Mouse (Mus musculus) lung, adult 18-20 months (tissue): ENCODE measurements around the gene Vrk1.

Source experiments
- DNase-seq, 2 experiments: peaks; one replicate each; pipeline ENCODE4 v3.0.0; 2022; ENCODE audit warnings: mixed read lengths in 2 of 2

Gene Vrk1

DNA sequence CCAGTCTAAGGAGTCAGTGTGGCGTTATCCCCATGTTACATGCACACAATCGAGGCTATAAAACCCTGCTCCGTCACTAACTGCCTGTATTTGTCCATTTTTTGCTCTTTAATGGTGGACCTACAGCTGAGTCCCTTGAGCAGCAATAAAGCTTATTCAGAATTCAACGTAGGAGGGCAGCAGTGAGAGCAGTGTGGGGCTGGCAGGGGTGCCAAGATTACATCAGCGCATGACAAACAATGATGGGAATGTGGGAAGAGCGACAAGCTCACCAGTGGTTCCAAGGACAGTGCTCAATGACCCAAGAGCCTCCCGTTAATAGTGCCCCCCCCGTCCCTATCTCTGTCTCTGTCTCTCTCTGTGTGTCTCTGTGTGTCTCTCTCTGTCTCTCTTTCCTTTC is 8.3 kb upstream of the Vrk1 start:
- DNase-seq: no peak

DNA sequence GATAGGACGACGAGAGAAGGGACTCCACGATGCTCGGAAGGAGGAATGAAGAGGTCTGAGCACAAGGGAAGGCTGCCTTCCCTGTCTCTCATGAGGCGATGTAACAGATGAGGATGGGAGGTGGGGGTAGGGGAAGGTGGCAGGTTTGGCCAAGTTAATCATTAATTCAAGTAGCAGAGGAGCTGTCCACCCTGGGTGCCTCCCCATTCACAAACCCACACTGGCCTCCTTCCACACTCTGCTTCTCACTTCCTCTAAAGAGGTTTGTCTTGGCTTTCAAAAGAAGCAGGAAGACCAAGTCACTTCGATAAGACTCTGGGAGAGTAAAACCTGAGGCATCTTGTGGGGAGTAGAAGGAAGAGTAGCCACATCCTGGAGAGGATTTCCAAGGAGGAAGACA is 5.3 kb upstream of the Vrk1 start:
- DNase-seq: no peak

DNA sequence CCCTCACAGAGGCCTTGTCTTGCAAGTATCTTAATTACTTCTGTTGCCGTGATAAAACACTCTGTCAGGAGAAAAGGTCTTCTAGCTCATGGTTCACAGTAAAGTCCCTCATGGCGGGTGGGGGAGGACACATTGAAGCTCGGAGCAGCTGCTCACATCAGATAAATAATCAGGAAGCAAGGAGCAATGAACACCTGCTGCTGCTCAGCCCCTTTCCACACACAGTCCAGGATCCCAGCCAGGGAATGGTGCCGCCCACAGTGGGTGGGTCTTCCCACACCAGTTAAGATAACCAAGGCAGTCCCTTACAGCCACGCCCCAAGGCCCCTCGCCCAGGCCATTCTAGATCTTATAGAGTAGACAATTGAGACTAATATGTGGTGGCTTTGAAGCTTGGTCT is 3.8 kb upstream of the Vrk1 start:
- DNase-seq: no peak

DNA sequence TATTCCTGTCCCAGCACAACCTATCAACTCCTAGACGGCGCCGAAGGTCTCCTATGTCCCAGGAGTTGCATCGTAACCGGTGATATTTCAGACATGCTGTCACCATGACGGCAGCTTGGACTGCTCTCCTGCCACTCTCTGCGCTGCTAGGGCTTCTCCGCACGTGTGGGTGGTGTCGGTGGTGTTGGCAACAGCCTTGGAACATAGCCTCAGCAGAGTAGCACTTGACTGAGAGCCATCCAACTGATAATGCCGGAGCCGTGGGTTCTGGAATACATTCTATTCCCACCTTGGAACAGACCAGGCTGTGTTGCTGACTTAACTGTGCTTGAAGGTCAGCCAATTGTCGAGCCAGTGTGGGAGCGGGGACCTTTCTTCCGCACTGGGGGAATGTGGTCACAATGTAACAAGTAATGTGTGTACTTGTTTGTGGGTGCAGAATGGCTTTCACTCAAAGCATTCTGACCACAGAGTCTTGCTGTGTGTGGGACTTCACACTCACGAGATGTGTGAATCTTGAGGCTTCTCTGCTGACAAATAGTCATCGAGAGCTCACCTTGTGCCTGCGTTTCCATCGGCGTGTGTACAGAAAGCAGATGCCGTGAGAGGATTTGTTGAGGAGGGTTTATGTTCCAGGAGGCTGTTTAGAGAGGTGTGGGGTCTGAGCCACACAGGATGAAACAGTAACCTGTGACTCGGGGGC is 1.5 kb upstream of the Vrk1 start:
- no peak for DNase-seq

DNA sequence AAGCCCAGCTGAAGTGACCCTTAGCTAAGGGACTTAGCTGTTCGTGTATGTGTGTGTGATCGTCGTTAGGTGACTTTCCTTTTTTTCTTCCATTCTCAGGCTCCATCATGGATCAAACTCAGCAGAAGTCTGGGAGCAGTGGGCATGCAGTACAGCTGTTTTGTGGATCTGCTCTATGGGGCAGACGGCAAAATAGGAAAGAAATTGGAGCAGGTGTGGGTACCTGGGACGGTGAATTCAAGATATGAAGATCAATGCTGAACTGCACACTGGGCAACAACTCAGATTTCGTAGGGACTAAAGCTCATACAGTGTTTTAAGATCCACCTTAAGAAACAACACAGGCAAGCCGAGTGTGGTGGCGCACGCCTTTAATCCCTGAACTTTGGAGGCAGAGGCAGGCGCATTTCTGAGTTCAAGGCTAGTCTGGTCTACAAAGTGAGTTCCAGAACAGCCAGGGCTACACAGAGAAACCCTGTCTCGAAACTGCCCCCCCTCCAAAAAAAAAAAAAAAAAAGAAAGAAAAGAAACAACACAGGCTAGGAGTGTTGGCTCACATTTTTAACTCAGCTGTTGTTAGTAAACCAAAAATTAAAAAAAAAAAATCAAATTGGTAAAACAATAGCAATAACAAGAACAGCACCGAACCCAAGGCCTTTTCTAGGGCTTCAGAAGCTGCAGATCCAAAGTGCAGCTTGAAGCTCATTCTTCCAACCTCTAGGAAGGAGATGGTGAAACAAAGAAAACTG is 732 bp upstream of the Vrk1 start:
- DNase-seq: no peak

DNA sequence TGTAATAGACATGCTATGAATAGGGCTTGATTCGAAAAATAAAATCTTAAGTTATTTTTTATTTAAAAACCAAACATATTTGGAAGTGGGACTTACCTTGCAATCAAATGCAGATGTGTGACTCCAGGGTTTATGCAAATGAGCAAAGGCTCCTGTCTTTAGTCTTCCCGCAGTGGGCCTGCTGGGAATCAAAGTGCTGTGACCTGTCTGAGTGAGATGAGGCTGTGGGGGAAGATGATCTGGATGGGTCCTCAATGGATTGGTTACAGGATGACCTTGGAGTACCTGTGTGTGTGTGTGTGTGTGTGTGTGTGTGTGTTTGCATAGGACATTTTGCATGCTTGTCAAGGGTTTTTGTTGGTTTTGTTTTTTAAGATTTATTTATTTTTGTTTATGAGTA is 2.1 kb downstream of the Vrk1 start:
- no peak for DNase-seq

DNA sequence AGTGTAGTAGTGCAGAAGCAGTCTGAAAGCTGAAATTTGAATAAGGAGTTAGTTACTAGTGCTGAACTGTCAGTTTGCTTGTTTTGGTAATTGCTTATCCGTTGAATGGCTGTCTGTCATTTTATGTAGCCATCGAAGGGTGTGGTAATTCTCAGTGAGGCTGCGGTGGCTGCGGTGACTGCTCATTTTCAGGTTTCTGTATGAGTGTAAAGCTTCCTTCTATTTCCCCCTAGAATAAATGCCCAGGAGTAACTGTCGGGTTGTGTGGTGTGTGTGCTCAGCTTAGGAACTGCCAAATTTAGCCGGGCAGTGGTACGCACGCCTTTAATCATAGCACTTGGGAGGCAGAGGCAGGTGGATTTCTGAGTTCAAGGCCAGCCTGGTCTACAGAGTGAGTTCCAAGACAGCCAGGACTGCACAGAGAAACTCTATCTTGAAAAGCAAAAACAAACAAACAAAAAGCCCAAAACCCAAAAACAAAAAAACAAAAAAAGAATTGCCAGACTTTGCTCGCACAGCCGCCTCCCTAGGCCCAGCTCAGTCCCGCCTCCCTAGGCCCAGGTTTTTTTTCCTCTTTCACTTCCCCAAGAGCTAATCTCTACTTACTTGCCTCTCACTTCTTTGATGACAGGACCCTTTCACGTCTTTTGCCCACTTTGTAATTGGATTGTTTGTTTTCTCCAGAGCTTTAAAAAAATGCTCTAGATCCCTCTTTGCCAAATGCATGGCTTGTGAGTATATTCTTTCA is 6.4 kb downstream of the Vrk1 start:
- DNase-seq: no peak

DNA sequence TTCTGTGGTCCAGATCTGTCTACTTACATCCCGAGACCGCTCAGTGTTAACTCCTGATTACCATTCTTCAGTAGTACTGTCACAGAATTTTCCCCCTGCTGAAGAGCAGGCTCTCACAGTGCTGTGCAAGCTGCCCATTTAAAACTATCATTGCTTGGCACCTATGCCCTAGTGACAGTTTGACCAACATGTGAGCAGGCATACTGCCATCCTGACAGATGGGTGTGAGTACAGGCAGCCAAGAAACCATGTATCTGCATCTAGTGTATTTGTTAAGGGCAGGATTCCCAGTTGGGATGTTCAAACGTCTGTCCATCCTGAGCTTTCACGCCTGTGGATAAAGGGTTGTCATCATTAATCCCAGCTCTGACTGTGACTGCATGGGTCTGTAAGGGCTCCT is 10.0 kb downstream of the Vrk1 start:
- no peak for DNase-seq

DNA sequence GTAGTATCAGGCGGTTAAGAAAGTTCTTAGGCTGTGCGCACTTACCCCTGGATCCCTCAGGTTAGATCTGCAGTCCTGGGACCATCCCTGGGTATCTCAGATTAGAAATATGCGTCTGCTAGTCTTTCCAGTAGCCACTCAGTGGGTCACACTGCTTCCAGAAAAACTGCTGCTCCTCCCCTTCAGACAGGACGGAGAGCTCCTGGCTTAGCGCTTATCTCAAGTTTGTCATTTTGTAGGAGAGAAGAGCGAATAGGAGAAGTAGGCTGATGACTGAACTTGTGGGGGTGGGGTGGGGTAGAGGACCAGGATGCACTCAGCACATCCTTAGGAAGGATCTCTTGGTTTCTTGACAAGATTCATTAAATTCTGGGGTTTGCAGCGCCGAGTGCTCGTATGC is 13.6 kb downstream of the Vrk1 start:
- no peak for DNase-seq

DNA sequence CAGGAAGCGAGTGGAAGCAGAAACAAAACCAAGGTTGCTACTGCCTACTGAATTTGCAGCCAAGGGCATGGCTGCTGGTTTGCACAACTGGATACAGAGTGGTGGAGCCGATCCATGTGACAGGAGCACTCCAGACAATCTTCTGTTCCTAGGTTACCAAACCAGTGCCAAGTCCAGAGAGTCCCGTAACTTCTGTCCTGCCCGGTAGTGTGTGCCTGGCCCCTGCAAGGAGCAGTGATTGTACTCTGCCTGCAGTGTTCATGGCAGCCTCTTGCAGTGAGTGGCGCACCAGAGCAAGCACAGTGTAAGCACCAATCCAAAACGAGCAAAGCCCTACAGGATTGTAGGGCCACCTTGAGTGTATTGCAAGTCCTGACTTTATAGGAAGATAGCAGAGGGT is 15.4 kb downstream of the Vrk1 start:
- no peak for DNase-seq

DNA sequence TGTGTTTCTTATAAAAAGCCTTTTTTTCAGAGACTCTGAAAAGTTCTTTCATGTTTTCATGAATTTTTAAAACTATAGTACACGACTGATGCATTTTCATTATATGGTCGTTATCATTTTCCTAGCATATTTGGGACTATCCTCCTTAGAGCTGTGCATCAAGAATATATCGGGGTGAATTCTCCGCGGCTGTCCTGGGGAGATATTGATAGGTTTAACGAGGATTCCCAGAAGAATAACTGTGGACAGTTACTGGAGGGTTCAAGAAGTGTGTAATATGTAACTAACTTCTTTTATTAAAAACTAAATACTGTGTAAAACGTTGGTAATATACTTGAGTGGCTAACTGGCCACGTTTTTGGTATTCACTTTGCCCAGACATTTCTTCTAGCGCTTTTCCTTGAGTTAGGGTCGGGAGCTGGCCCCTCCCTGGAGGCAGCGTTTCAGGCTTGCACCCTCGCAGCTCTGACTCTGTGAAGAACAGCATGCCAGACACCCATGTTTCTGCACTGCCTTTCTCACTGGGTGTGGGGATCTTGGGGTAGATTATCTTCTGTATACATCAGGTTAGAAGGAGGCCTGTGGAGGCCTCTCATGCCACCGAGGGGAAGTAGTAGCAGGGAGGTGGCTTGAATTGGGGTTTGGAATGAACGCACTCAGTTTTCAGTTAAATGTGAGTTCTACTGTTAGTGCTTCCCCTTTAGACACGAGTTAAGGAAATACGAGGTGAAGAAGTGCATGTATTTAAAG is 16.5 kb downstream of the Vrk1 start:
- no peak for DNase-seq

DNA sequence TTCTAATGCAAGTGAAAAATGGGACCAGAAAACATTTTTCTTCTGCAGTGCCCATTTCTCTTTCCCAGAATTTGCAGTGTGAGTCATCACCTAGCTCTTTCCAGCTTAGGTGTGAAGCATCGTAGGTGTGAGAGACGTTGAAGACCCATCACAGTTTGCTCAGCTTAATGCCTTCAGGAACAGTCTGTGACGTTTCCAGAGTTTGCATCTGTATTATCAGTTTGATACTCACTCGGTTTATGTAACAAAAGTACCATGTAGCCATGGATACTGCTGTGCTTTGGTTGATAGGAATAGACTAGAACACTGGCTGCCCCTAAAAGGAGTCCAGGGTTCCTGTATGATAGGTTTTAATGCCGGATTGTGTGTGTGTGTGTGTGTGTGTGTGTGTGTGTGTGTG is 17.3 kb downstream of the Vrk1 start:
- no peak for DNase-seq

DNA sequence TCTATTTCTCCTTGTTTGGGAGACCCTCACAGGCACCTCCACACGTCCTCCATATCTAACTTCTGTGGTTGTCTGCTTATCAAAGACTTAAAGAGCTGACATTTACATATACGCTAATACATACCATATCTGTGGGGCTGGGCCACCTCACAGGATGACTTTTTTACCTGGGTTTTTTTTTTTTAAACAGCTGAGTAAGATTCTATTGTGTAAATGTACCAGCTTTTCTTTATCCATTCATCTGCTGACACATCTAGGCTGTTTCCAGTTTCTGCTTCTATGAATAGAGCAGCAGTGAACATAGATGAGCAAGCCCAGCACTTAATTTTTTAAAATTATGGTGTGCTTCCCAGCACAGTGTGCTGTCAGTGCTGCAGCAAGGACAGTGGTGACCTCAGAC is 19.6 kb downstream of the Vrk1 start:
- DNase-seq: no peak

DNA sequence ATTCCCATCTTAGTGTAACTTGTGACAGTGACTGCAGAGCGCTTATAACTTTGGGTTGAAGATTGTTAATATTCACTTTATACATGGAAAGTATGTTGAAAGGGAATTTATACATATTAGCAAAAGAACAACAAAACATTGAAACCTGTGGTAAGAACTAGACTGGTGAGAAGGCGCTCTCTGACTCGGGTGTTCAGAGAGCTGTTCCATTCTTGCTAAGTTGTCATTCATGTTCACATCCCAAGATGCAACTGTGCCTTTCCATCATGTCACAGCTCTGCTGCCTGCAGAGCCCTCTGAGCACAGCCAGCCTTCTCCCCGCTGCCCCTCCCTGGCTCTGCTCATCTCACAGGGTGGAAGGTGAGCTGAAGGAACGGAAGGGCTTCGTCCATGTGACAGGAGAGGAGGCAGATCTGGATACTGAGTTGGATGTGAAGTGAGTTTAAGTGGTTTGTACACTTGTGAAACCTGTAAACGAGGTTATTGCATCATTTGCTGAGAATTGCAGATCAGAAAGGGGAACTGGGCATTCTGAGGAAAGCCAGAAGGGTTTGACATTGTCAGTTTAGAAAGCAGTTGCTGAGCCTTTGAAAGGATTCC is 20.2 kb downstream of the Vrk1 start:
- peak; percentile 30 to 53 for DNase-seq

DNA sequence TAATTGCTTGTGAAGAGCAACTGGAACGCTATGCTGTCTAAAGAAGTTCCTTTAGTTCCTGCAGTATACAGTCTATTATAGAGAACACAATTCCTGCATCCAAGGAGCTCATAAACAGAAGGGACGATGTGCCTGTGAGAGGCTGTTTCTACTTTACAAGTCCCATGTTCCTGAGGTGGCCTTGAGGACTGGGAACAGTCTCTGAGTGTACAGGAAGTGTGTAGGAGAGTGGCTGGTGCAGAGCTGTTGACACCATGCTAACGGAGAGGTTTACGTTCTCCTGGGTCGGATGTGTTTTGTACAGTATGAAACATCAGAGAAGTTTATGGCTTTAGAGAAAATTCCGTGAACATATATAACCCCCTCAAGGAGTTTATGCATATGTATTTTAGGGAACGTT is 20.8 kb downstream of the Vrk1 start:
- DNase-seq: no peak

DNA sequence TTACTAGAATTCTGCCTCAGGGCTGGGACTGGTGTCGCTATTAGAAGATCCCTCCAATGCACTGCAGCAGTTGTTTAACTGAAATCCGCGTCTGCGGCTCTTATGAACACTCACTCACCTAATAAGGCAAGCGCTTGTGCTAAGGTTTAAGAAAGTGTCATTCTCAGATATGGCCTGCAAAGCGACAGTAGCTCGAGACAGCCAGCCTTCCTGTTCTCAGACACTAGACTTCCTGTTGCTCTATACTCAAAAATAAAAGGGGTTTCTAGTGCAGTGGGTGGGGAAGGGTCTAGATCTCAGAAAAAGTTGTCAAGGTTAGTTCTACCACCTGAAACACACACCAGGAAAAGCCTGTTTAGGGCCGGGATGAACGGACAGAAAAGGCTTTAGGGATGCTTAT is 21.9 kb downstream of the Vrk1 start:
- DNase-seq: no peak

DNA sequence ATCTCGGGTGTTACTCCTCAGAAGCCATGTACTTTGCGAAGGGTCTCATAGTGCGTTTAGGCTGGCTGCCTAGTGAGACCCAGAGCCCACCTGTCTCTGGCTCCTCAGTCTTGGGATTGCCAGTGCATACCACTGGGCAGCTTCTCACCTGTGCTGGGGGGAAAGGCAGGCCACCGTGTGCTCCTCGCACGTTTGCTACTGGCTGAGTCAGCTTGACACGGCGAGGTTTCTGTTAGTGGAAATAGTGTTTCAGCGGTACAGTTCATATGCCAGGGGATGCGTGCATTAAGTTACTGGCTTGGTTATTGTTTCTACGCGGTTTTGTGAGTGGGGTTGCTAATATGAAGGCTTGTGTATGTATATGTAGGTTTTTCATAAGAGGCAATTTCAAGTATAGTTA is 22.3 kb downstream of the Vrk1 start:
- no peak for DNase-seq

DNA sequence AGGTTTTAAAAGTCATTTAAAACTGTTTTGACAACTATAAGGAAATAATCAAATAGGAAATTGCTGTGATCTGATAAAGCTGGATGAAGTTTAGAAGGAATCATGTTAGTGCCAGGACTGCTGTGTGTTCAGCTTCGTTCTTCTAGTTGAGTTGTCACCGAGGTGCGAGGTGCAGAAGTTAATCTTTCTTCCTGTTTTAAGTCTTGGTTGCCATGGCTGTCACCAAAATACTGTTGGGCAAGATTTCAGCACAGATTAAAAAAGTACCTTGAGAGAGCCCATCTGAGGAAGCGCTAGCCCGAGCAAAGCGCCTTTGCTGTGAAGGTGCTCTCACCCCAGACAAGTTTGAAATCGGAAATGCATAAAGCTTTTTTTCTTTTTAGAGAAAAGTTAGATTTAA is 24.2 kb downstream of the Vrk1 start:
- peak; percentile 25 to 41 for DNase-seq

DNA sequence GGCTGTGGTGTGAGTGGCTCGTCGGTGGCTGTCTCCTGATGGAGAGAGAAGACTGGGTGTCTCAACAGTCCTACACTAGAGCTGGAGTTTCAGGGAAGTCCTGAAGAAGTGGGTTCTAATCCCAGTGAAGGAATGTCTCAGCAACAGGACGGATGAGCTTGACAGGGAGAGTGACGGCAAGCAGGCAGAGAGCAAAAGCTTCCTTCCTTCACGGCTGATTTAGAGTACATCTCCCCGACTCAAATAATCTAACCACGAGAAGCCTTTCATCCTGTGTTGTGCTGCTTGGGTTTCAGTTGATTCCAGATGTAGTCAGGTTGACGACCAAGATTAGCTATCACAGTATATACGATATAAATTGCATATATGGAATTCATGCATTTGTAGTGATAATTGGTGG is 24.7 kb downstream of the Vrk1 start:
- DNase-seq: no peak

DNA sequence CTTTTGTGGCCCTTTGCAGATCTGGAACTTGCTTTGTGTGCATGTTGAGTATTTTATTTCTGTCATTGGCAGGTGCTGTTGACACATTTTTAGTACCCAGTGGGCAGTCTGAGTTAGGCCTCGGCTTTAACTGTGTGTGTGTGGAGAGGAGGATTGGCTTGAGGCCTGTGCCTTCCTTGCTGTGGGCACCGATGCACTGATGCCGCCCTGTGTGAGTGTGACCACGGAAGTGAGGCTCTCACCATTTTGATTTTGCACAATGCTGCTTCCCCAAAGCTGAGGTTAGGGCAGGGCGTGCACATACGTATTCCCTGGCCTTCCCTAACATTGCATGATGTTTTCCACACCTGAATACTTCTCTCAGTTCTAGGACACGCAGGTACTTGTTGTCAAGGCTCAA is 30.2 kb downstream of the Vrk1 start:
- DNase-seq: no peak

DNA sequence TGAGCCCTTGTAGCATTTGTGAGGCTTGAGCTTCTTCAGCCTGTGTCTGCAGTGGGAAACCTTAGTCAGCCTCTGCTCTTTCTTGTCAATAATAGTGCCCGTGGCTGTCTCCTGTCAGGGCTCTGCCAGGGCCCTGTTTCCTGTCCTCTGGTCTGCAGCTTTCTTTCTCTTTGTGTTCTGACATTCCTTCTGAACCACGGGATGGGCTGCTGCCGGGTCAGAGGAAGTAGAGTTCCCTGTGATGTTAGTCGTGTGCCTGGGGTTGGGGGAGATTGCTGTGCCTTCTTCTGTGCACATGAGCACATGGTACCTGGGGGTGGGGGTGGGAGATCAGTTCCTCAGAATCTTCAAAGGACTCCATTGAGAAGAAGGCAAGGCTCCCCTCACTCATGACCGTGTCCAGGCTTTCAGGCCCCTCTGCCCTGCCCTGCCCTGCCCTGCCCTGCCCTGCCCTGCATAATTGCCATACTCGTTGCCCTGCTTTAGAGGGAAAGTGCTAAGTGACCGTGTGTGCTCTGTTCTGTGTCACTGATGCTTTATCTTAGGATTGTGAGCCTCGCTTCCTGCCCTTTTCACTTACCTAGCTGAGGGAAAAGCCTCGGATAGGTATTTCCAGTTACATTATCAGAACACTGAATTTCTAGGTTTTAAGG is 36.2 kb downstream of the Vrk1 start:
- no peak for DNase-seq

DNA sequence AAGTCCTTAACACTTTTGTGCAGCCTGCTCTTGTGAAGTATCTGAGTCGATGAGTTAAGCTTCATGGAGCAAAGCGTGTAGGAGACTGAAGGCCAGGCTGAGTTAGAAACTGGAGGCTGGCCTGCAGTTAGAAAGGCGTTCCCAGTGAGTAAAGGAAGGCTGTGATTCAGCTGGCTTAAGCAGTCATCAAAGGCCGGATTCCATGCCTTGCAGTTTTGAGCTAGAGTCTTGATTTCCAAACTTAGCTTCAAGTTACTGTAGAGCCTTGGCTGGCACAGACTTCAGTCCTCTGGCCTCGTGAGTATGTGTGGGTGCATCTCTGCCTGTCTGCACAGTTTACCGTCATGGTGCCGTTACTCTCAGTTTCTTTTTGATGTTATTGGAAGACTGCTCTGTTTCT is 42.2 kb downstream of the Vrk1 start:
- DNase-seq: no peak
